Mouse (Mus musculus) intestine, postnatal 0 days (tissue): ENCODE data around the gene Ramp3. TPM values are rescaled to one million over a fixed set of nuclear protein-coding genes. Genes with fewer than 3 reads are reported as not detected.

Experiments
- ATAC-seq: fragments of 200-750 bp; cut with Nextera tagmentation; 2 replicates; pipeline ENCODE4 v1.8.0; 2017; ENCODE audit warnings: mild to moderate bottlenecking, moderate TSS enrichment, moderate library complexity
- H3K27ac ChIP-seq: fragments of 300-500 bp; sonication (generic); 2 replicates; pipeline ENCODE4 v1.5.1; 2014; ENCODE audit warnings: mild to moderate bottlenecking, low read depth, low read length, moderate library complexity
- H3K27me3 ChIP-seq: fragments of 300-500 bp; sonication (generic); replicated peaks from 2 replicates; pipeline ENCODE4 v1.6.1; 2014; ENCODE audit warnings: low read length, mixed read lengths; ENCODE audit not compliant: control insufficient read depth, insufficient read depth
- H3K36me3 ChIP-seq: fragments of 300-500 bp; sonication (generic); 2 replicates; pipeline ENCODE4 v1.6.1; 2014; ENCODE audit warnings: mild to moderate bottlenecking, moderate library complexity; ENCODE audit not compliant: control insufficient read depth, insufficient read depth
- H3K4me1 ChIP-seq: fragments of 300-500 bp; sonication (generic); replicated peaks from 2 replicates; pipeline ENCODE4 v1.6.1; 2014; ENCODE audit warnings: antibody characterized with exemption, low read length, mixed read lengths; ENCODE audit not compliant: control insufficient read depth, insufficient read depth
- H3K4me2 ChIP-seq: fragments of 300-500 bp; sonication (generic); replicated peaks from 2 replicates; pipeline ENCODE4 v1.6.1; 2014; ENCODE audit warnings: low read depth, mild to moderate bottlenecking, moderate library complexity
- H3K4me3 ChIP-seq: fragments of 300-500 bp; sonication (generic); 2 replicates; pipeline ENCODE4 v1.5.1; 2014; ENCODE audit warnings: low read depth, low read length
- H3K9ac ChIP-seq: fragments of 300-500 bp; sonication (generic); 2 replicates; pipeline ENCODE4 v1.6.1; 2014; ENCODE audit warnings: mild to moderate bottlenecking, low read depth, low read length
- H3K9me3 ChIP-seq: fragments of 300-500 bp; sonication (generic); 2 replicates; pipeline ENCODE4 v1.6.1; 2016; ENCODE audit warnings: mixed run types; ENCODE audit not compliant: control insufficient read depth
- CTCF ChIP-seq: sonication (generic); IDR thresholded peaks from 2 replicates; pipeline ENCODE4 v1.5.1; 2016; ENCODE audit warnings: low read depth, mild to moderate bottlenecking, control low read depth, antibody characterized with exemption, moderate library complexity
- WGBS: fragments of 180-500 bp; shearing (Covaris S2); extraction: QIAGEN DNeasy Blood & Tissue Kit; methylation state at CpG from one replicate; pipeline ENCODE4 v1.1.7; 2014; 5-methylcytosine and 5-hydroxymethylcytosine counted together
- polyA plus RNA-seq: library from polyadenylated mRNA; unstranded; fragments of >200 nt; fragmentation: Nextera tagmentation; extraction: Ambion mirVana; gene quantifications from 2 replicates; pipeline ENCODE4 v1.2.1, GENCODE M21; 2015

Gene Ramp3
- polyA plus RNA-seq, 1 experiment from 2014 or later = 2.8 TPM

- TF ChIP-seq CTCF = no peak
- H3K4me2 ChIP-seq = no peak overlapping the region
- H3K36me3 ChIP-seq = no peaks in the 10 kb centered on the region
- H3K9ac ChIP-seq = no peak overlapping the region
- no peak overlapping the region for H3K27ac ChIP-seq
- 76% methylated on average over 5 of the region's 5 CpGs for WGBS
- no peaks in the 10 kb centered on the region for H3K4me1 ChIP-seq
- no peaks in the 10 kb centered on the region for H3K27me3 ChIP-seq
- no peaks in the 10 kb centered on the region for H3K9me3 ChIP-seq
- no peak for ATAC-seq
- no peak overlapping the region for H3K4me3 ChIP-seq
These were observed 47.2 kb downstream of the Ramp3 start for GRCm38 (mm10) chr11:6705516-6705915.

GRCm38 (mm10) chr11:6706796-6707195, 48.5 kb downstream of the Ramp3 start:
- no peak overlapping the region for H3K4me3 ChIP-seq
- no peaks in the 10 kb centered on the region for H3K27me3 ChIP-seq
- H3K4me1 ChIP-seq = no peaks in the 10 kb centered on the region
- no peak for TF ChIP-seq CTCF
- 95% methylated on average over 13 of the region's 13 CpGs for WGBS
- H3K9me3 ChIP-seq = no peaks in the 10 kb centered on the region
- H3K27ac ChIP-seq = no peak overlapping the region
- no peak for ATAC-seq
- no peak overlapping the region for H3K4me2 ChIP-seq
- no peaks in the 10 kb centered on the region for H3K36me3 ChIP-seq
- no peak overlapping the region for H3K9ac ChIP-seq

- peak; percentile 26; the same call in 1 of the 2 replicates for TF ChIP-seq CTCF
- Histone ChIP-seq H3K27me3 (no peaks in the 10 kb centered on the region), H3K27ac (no peak overlapping the region), H3K9ac (no peak overlapping the region), H3K4me1 (no peaks in the 10 kb centered on the region), H3K9me3 (no peaks in the 10 kb centered on the region), H3K4me3 (no peak overlapping the region), H3K4me2 (no peak overlapping the region), H3K36me3 (no peaks in the 10 kb centered on the region)
- no peak for ATAC-seq
- WGBS = 88% methylated on average over 7 of the region's 7 CpGs
These were observed 50.1 kb downstream of the Ramp3 start for GRCm38 (mm10) chr11:6708437-6708836.

GRCm38 (mm10) chr11:6710409-6710808, 52.1 kb downstream of the Ramp3 start:
- Histone ChIP-seq H3K9ac (no peak overlapping the region), H3K4me2 (no peak overlapping the region), H3K4me1 (no peaks in the 10 kb centered on the region), H3K36me3 (no peaks in the 10 kb centered on the region), H3K27ac (no peak overlapping the region), H3K4me3 (no peak overlapping the region), H3K27me3 (no peaks in the 10 kb centered on the region), H3K9me3 (no peaks in the 10 kb centered on the region)
- ATAC-seq = no peak
- no peak for TF ChIP-seq CTCF
- 80% methylated on average over 2 of the region's 2 CpGs for WGBS

GRCm38 (mm10) chr11:6720746-6721145, 62.4 kb downstream of the Ramp3 start:
- no peaks in the 10 kb centered on the region for H3K4me1 ChIP-seq
- ATAC-seq = no peak
- no peak overlapping the region for H3K4me3 ChIP-seq
- WGBS = 85% methylated on average over 5 of the region's 5 CpGs
- no peak overlapping the region for H3K27ac ChIP-seq
- no peak overlapping the region for H3K4me2 ChIP-seq
- H3K27me3 ChIP-seq = no peaks in the 10 kb centered on the region
- TF ChIP-seq CTCF = no peak
- no peak overlapping the region for H3K9ac ChIP-seq
- H3K36me3 ChIP-seq = no peaks in the 10 kb centered on the region
- H3K9me3 ChIP-seq = no peaks in the 10 kb centered on the region

- Histone ChIP-seq H3K4me3 (no peak overlapping the region), H3K27ac (no peak overlapping the region), H3K9me3 (no peaks in the 10 kb centered on the region), H3K4me1 (no peaks in the 10 kb centered on the region), H3K36me3 (no peaks in the 10 kb centered on the region), H3K4me2 (no peak overlapping the region), H3K27me3 (no peaks in the 10 kb centered on the region), H3K9ac (no peak overlapping the region)
- WGBS = 83% methylated on average over 5 of the region's 5 CpGs
- no peak for ATAC-seq
- no peak for TF ChIP-seq CTCF
These were observed 68.6 kb downstream of the Ramp3 start for GRCm38 (mm10) chr11:6726921-6727320.

Other genes with a start within 250 kb of the Ramp3 start
- gene Ppia, start 243.1 kb upstream of the Ramp3 start, polyA plus RNA-seq = 3,711 and 4,178 TPM in 2 replicates
- gene H2afv, start 214.1 kb upstream of the Ramp3 start, polyA plus RNA-seq = 343 and 346 TPM in 2 replicates
- 21.6 and 25.1 TPM in 2 replicates for gene Purb, start 182.6 kb upstream of the Ramp3 start, polyA plus RNA-seq
- 0.87 and 0.95 TPM in 2 replicates for gene Myo1g, start 137.6 kb upstream of the Ramp3 start, polyA plus RNA-seq
- 37.2 and 39.6 TPM in 2 replicates for gene Ccm2, start 111.6 kb upstream of the Ramp3 start, polyA plus RNA-seq
- gene Nacad, start 52.5 kb upstream of the Ramp3 start, polyA plus RNA-seq = 4.0 and 4.8 TPM in 2 replicates
- 30.8 and 32.6 TPM in 2 replicates for gene Tbrg4, start 32.5 kb upstream of the Ramp3 start, polyA plus RNA-seq
- 1.3 and 4.3 TPM in 2 replicates for gene Wap, start 19.9 kb upstream of the Ramp3 start, polyA plus RNA-seq
- not detected in 2 replicates for gene Gm11983, start 179.1 kb downstream of the Ramp3 start, polyA plus RNA-seq